Mouse (Mus musculus) heart, embryonic 16.5 days (tissue): ENCODE measurements at regions not wholly inside any gene's neighbourhood (a gene's known extent, or its start where the extent isn't known, plus 50 kb on each side); places are given as distances from the start of the nearest gene placed in this dataset.

Experiments used
- ATAC-seq: fragments of 200-750 bp; cut with Nextera tagmentation; replicated peaks from 2 replicates; pipeline ENCODE4 v1.8.0; 2017; ENCODE audit warnings: moderate number of reproducible peaks; ENCODE audit not compliant: insufficient read depth, low FRiP score; ENCODE audit errors: extremely low read depth
- H3K27ac ChIP-seq: fragments of 300-500 bp; sonication (generic); 2 replicates; pipeline ENCODE4 v1.5.1; 2014; ENCODE audit warnings: mild to moderate bottlenecking, low read length, control low read depth, moderate library complexity
- H3K27me3 ChIP-seq: fragments of 300-500 bp; sonication (generic); 2 replicates; pipeline ENCODE4 v1.6.1; 2014; ENCODE audit warnings: low read length, mixed read lengths; ENCODE audit not compliant: control insufficient read depth, insufficient read depth
- H3K36me3 ChIP-seq: fragments of 300-500 bp; sonication (generic); 2 replicates; pipeline ENCODE4 v1.6.1; 2014; ENCODE audit not compliant: control insufficient read depth, insufficient read depth
- H3K4me1 ChIP-seq: fragments of 300-500 bp; sonication (generic); 2 replicates; pipeline ENCODE4 v1.6.1; 2014; ENCODE audit warnings: low read length, mixed read lengths; ENCODE audit not compliant: control insufficient read depth, insufficient read depth
- H3K4me2 ChIP-seq: fragments of 300-500 bp; sonication (generic); 2 replicates; pipeline ENCODE4 v1.6.1; 2014; ENCODE audit warnings: low read depth, mild to moderate bottlenecking, control low read depth, low read length
- H3K4me3 ChIP-seq: fragments of 300-500 bp; sonication (generic); 2 replicates; pipeline ENCODE4 v1.5.1; 2014; ENCODE audit warnings: mild to moderate bottlenecking, control low read depth, low read length
- H3K9ac ChIP-seq: fragments of 300-500 bp; sonication (generic); 2 replicates; pipeline ENCODE4 v1.6.1; 2014; ENCODE audit warnings: low read length, control low read depth
- H3K9me3 ChIP-seq: fragments of 300-500 bp; sonication (generic); replicated peaks from 2 replicates; pipeline ENCODE4 v1.6.1; 2016; ENCODE audit warnings: low read length; ENCODE audit not compliant: control insufficient read depth
- WGBS: fragments of 180-500 bp; shearing (Covaris S2); extraction: QIAGEN DNeasy Blood & Tissue Kit; methylation state at CpG from one replicate; pipeline ENCODE4 v1.1.7; 2014; 5-methylcytosine and 5-hydroxymethylcytosine counted together

DNA sequence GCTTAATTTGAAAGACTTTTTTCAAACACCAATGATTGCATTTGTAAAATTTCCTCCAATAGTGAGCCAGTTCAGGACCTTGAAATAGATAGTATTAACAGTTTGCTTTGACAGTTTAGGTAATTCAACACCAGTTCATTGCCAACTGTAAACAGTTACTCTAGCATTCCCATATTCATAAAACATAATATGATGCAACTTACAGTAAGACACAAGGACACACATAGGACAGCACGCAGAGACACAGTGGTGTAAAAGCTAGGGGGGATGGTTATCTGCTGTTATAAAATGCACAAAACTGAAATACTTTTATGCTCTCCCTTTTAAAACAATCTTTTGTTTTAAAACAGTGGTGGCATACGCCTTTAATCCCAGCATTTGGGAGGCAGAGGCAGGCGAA, 122.7 kb upstream of the Rab11fip2 start:
- Histone ChIP-seq H3K36me3 (no peaks in the 10 kb centered on the region), H3K9me3 (no peaks in the 10 kb centered on the region), H3K4me1 (no peaks in the 10 kb centered on the region), H3K27me3 (no peaks in the 10 kb centered on the region), H3K4me2 (no peak overlapping the region), H3K9ac (no peak overlapping the region), H3K27ac (no peak overlapping the region), H3K4me3 (no peak overlapping the region)
- no peak for ATAC-seq
- WGBS = 86% methylated on average over 3 of the region's 3 CpGs

DNA sequence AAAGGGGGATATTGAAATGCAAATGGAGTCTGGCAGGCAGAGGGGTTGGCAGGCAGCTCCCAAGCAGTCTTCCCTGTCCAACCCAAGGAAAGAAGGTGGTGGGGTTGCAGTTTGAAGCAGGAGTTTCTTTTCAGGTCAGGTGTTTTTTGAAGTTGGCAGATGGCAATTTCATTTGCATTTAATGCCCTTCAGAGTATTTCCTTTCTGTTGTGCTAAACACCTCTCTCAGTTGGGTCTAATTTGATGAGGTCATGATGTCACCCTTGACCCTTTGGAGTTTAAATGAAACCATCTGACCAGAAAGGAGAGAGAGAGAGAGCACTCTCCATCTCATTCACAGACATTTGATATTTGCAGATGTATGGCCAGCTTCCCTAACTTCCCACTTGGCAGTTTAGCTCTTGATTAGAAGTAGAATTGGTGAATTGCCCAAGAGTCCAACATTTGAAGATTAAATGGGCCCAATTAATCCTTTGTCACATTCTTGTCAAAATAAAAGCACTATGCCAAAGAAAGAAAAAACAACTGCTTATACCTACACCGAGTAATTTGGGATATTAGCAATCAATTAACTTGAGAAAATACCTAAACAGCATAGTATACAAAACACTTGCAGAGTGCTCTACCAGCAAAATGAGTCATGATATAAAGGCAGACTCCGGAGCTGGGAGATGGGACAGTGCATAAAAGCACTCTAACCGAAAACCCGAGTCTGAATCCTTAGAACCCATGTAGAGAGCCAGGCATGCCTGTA, 111.8 kb upstream of the Rab11fip2 start:
- Histone ChIP-seq H3K4me3 (no peak overlapping the region), H3K27ac (no peak overlapping the region), H3K4me1 (no peaks in the 10 kb centered on the region), H3K9ac (no peak overlapping the region), H3K27me3 (no peaks in the 10 kb centered on the region), H3K4me2 (no peak overlapping the region), H3K36me3 (no peaks in the 10 kb centered on the region), H3K9me3 (no peaks in the 10 kb centered on the region)
- no peak for ATAC-seq
- WGBS = 78% methylated on average over 4 of the region's 4 CpGs

DNA sequence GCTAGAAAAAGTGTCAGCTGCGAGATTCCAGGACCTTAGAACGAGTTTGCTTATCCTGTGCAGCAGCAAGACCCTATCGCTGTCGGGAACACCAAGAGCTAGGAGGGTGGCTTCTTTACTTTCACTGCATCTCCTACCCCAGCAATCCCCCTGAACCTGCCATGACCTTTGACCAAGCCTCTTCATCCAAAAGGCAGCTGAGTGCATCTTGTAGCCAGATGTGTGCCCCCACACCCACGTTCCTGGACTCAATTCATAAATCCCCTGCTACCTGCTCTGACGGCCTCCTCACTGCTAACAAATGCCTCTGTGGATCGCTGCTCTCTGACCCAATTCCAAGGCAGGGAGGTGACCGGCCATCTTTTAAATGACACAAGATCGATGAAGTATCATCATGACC, 107.7 kb upstream of the Rab11fip2 start:
- H3K27me3 ChIP-seq = no peaks in the 10 kb centered on the region
- WGBS = 65% methylated on average over 9 of the region's 9 CpGs
- no peak overlapping the region for H3K9ac ChIP-seq
- no peak overlapping the region for H3K4me2 ChIP-seq
- H3K36me3 ChIP-seq = no peaks in the 10 kb centered on the region
- no peak for ATAC-seq
- no peaks in the 10 kb centered on the region for H3K9me3 ChIP-seq
- no peaks in the 10 kb centered on the region for H3K4me1 ChIP-seq
- no peak overlapping the region for H3K4me3 ChIP-seq
- H3K27ac ChIP-seq = no peak overlapping the region

DNA sequence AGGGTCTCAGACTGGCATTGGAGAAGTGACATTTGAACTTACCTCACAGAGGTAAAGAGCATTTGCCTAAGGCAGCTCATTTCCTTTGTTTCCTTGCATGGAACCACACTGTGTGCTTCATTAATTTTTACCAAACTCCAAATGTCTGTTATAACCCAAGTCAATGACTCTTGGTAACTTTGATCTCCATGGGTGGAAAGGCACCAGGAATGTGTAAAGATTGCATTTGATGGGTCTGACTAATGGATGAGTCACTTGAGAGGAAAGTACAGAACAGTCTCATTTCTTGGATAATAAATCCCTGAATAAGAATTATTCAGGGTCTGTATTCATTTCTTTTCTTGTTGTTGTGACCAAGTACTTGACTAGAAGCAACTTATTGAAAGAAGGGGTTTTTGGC, 97.3 kb upstream of the Rab11fip2 start:
- H3K27me3 ChIP-seq = no peaks in the 10 kb centered on the region
- H3K4me3 ChIP-seq = no peak overlapping the region
- no peaks in the 10 kb centered on the region for H3K4me1 ChIP-seq
- H3K9me3 ChIP-seq = no peaks in the 10 kb centered on the region
- no peak overlapping the region for H3K4me2 ChIP-seq
- no peak overlapping the region for H3K27ac ChIP-seq
- no peak for ATAC-seq
- no peaks in the 10 kb centered on the region for H3K36me3 ChIP-seq
- no peak overlapping the region for H3K9ac ChIP-seq

DNA sequence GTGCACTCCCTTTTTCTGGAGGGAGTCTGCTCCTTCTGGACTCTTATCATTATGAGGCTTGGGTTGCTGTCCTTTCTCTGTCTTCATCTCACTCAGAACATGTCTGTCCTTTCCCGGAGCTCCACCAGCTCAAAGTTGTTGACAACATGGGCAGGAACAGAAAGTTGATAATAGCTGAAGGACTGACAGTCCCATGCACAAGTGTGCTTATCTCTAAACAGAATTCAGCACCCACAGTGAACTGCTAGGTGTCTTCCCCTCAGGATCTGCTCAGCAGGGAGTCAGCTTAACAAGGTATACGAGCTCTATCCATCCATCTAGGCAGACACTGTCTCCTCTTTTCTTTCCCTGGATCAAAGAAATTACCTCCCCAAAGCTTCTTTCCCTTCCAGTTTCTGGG, 89.2 kb upstream of the Rab11fip2 start:
- ATAC-seq = no peak
- Histone ChIP-seq H3K9ac (no peak overlapping the region), H3K4me2 (no peak overlapping the region), H3K4me3 (no peak overlapping the region), H3K4me1 (no peaks in the 10 kb centered on the region), H3K27me3 (no peaks in the 10 kb centered on the region), H3K36me3 (no peaks in the 10 kb centered on the region), H3K27ac (no peak overlapping the region), H3K9me3 (no peaks in the 10 kb centered on the region)
- 39% methylated on average over 2 of the region's 2 CpGs for WGBS

DNA sequence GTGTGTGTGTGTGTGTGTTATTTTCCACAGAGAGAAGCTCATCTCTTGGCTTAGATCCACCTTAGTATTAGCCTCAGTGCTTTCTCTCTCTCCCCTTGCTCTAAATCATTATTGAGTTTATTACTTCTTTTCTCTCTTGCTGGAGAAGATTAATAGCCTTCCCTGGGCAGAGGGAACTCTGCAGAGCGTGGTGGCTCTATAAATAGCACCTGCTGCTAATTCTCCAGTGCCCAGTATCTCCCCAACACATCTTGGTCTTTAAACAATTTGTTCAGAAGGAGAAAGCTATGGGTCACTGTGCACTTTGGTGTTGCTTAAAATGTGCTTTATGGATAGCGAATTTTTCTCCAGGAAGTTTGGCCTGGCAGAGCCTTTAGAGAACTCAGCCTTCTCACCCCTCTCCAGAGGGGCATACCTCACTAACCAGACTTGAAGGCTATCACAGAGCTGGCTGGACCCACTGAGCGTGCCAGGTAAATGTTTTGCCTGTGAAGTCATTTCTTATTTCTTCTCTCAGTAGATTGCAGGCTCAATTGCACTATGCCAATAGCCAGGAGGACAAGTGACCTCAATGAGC, 86.8 kb upstream of the Rab11fip2 start:
- Histone ChIP-seq H3K36me3 (no peaks in the 10 kb centered on the region), H3K9ac (no peak overlapping the region), H3K4me2 (no peak overlapping the region), H3K9me3 (no peaks in the 10 kb centered on the region), H3K27ac (no peak overlapping the region), H3K4me1 (no peaks in the 10 kb centered on the region), H3K27me3 (no peaks in the 10 kb centered on the region), H3K4me3 (no peak overlapping the region)
- no peak for ATAC-seq
- WGBS = 36% methylated on average over 3 of the region's 3 CpGs

DNA sequence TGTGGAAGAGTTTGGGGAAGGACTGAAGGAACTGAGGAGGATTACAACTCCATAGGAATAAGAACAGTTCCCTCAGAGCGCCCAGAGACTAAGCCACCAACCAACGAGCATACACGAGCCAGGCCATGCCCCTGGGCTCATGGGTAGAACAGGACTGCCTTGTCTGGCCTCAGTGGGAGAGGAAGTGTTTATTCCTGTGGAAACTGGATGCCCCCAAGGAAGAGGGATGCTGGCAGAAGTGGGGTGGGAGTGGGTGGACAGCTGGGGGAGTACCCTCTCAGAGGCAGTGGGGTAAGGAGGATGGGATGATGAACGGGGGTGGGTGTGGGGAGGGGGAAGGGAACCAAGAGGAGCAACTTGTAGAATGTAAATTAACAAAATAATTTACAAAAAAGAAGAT, 86.3 kb upstream of the Rab11fip2 start:
- H3K27me3 ChIP-seq = no peaks in the 10 kb centered on the region
- no peaks in the 10 kb centered on the region for H3K36me3 ChIP-seq
- ATAC-seq = no peak
- no peak overlapping the region for H3K4me2 ChIP-seq
- WGBS = 73% methylated on average over 4 of the region's 4 CpGs
- H3K4me1 ChIP-seq = no peaks in the 10 kb centered on the region
- no peak overlapping the region for H3K27ac ChIP-seq
- H3K9me3 ChIP-seq = no peaks in the 10 kb centered on the region
- H3K9ac ChIP-seq = no peak overlapping the region
- H3K4me3 ChIP-seq = no peak overlapping the region

DNA sequence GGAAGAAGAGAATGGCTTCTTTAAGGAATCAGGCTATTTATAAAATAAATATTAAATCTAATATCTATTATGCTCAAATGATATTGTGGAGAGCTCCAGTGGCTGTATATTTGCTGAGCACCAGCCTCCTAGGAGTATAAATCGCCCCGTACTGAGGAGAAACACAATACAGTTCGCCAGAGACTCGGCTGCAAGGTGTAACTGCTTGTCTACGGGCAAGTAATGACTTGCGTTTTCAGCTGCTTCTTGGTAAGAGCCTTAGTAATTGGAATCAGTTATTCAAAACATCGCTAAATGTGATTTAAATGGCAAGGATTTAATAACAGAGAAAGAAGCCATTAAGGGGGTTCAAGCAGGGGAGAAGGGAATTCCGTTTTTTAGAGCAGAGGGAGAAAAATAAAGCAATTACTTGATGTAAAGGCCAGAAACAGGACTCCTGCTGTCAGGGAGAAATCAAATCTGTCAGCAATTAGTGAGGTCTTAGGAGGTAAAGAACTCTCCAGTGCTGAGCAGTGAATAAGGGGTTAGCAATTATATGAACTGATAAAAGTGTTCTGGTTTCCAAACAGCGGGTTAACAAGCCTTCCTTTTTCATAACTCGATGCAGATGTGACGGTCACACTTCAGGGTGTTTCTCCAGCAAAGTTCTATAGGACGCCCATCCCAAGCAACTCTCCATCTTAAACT, 72.3 kb upstream of the Rab11fip2 start:
- no peak overlapping the region for H3K9ac ChIP-seq
- no peak for ATAC-seq
- H3K4me3 ChIP-seq = no peak overlapping the region
- no peak overlapping the region for H3K27ac ChIP-seq
- H3K9me3 ChIP-seq = no peaks in the 10 kb centered on the region
- 58% methylated on average over 12 of the region's 12 CpGs for WGBS
- H3K36me3 ChIP-seq = no peaks in the 10 kb centered on the region
- no peak overlapping the region for H3K4me2 ChIP-seq
- H3K4me1 ChIP-seq = no peaks in the 10 kb centered on the region
- no peaks in the 10 kb centered on the region for H3K27me3 ChIP-seq

DNA sequence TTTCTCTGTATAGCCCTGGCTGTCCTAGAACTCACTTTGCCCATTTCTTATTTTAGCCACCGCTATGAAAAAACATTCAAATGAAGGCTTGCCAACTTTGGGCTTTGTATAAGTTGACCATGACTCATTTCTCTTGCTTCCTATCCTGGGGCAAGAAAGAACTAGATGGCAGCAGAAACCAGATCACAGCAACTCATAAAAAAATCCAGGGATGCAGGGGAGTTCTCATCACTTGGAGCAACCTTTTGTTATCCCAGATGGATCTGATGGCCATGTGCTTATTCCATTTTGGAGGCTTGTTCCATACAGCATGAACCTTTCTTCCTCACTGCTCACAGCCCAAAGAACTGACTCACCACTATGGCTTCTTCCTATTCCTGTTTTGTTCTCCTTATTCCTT, 52.1 kb upstream of the Rab11fip2 start:
- Histone ChIP-seq H3K36me3 (no peaks in the 10 kb centered on the region), H3K4me2 (no peak overlapping the region), H3K27ac (no peak overlapping the region), H3K27me3 (no peaks in the 10 kb centered on the region), H3K4me1 (no peaks in the 10 kb centered on the region), H3K9ac (no peak overlapping the region), H3K9me3 (no peaks in the 10 kb centered on the region; the same call in 1 of the 2 replicates), H3K4me3 (no peak overlapping the region)
- no peak for ATAC-seq
- WGBS = 88% methylated on average over 1 of the region's 1 CpGs
